Mouse (Mus musculus): ENCODE measurements around the gene Scp2d1. TPM values are rescaled to one million over a fixed set of nuclear protein-coding genes. Genes with fewer than 3 reads are reported as not detected.

The Scp2d1 gene
- total RNA-seq (2023): not detected in 4 replicates

DNA sequence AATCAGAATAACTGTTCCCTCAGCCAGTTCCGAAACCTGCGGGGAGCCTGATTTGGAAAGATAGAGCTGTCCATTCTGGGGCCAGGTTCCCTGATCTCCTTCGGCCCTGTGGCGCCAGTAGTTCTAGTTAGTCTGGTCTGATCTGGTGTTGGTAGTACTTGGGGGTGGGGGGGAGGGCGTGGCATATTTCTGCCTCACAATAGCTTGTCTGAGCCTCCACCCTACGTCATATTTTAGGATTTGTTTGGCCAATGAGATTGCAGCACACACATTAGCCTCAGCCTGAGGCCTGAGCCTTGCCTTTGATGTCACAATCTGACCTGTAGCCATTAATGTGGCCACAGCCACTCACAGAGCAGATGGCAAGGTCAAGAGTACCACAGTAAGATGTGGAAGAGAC is at the start of gene Scp2d1:
Gene Scp2d1, plus strand, starts transcription at position 301 of the 400 bp plus-strand sequence.

Other genes with a start within 250 kb of the Scp2d1 start
- gene Smim26, start 229.6 kb upstream of the Scp2d1 start, total RNA-seq (2023): 7.0 to 16.7 TPM (median 8.5 TPM) in 4 replicates
- gene Dtd1, start 223.8 kb upstream of the Scp2d1 start, total RNA-seq (2023): 17.8 to 22.2 TPM (median 19.5 TPM) in 4 replicates

All from B cell, adult 62 days (primary cell).